ENCODE assay signal across 30 mouse cellular contexts in the genomic region with DNA sequence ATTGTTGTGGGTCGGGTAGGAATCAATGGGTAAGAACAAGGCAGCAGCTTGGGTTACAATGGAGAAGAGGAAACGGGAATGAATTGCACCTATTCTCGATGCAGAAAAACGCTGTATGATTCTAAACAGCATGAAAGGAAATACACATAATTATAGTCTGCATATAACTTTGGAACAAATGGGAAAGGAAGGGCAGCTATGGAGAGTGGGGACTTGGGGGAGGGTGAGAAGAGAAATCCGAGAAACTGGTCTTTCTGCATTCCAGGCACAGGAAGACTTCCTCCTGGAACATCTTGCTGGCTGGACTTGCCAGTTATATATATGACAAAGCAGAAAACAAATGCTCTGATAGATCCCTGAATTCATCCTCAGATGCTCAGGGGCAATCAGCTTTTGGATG.
A peak's percentile ranks its signal among the peaks of the same experiment; 100 is the strongest.
DNase-seq lines count a peak whose midpoint lies in the region; ATAC-seq and TF ChIP-seq lines count a peak whose summit lies in the region.
"Had no signal": no experiment of that assay in that cellular context is flagged by ENCODE, and none has a peak within 500 bp of the region (broad histone marks: within the 10 kb centered on the region; RNA-seq: fewer than 3 reads in every experiment).

No protein-coding gene starts in this region.

- intact Hi-C loops in left cerebral cortex, adult 2 months (cut with DNase I) = no loop called here
- intact Hi-C loops in left cerebral cortex, postnatal 36 days (cut with DNase I) = no loop called here

- no peaks in the 10 kb centered on the region for H3K4me1 ChIP-seq in embryonic facial prominence, embryonic 12.5 days
- H3K4me1 ChIP-seq in kidney, embryonic 14.5 days (ENCODE audit: control insufficient read depth, insufficient read depth, low read length) = no peaks in the 10 kb centered on the region
- H3K4me1 ChIP-seq: forebrain, embryonic 10.5 days; forebrain, embryonic 15.5 days; heart, embryonic 12.5 days; hindbrain, embryonic 13.5 days; liver, embryonic 15.5 days; lung, embryonic 15.5 days; midbrain, embryonic 10.5 days had no signal

- 39% methylated on average over 5 of the region's 5 CpGs for WGBS in embryonic facial prominence, embryonic 12.5 days
- WGBS in kidney, embryonic 14.5 days = 61% methylated on average over 5 of the region's 5 CpGs

- H3K36me3 ChIP-seq in embryonic facial prominence, embryonic 12.5 days = no peaks in the 10 kb centered on the region
- H3K36me3 ChIP-seq in kidney, embryonic 14.5 days (ENCODE audit: control insufficient read depth, insufficient read depth, low read length) = no peaks in the 10 kb centered on the region
- H3K36me3 ChIP-seq: forebrain, embryonic 10.5 days; forebrain, embryonic 15.5 days; heart, embryonic 12.5 days; hindbrain, embryonic 13.5 days; liver, embryonic 15.5 days; lung, embryonic 15.5 days; midbrain, embryonic 10.5 days had no signal

- H3K27ac ChIP-seq in left cerebral cortex, adult 2 months = peak overlapping the region; percentile 37
- no peak overlapping the region; the same call in 1 of the 2 replicates for H3K27ac ChIP-seq in embryonic facial prominence, embryonic 12.5 days
- no peak overlapping the region for H3K27ac ChIP-seq in kidney, embryonic 14.5 days (ENCODE audit: low read depth, low read length)
- H3K27ac ChIP-seq: forebrain, embryonic 10.5 days; forebrain, embryonic 15.5 days; heart, adult 2 months; hindbrain, embryonic 13.5 days; liver, embryonic 15.5 days; lung, embryonic 15.5 days; macrophage; midbrain, embryonic 10.5 days had no signal

- H3K9me3 ChIP-seq in embryonic facial prominence, embryonic 12.5 days = no peaks in the 10 kb centered on the region
- H3K9me3 ChIP-seq in kidney, embryonic 14.5 days (ENCODE audit: control insufficient read depth, low read length) = no peaks in the 10 kb centered on the region
- H3K9me3 ChIP-seq: forebrain, embryonic 15.5 days; liver, embryonic 15.5 days; lung, embryonic 15.5 days had no signal

- no peaks in the 10 kb centered on the region for H3K27me3 ChIP-seq in embryonic facial prominence, embryonic 12.5 days
- no peaks in the 10 kb centered on the region for H3K27me3 ChIP-seq in kidney, embryonic 14.5 days (ENCODE audit: control insufficient read depth, insufficient read depth, low read length)
- H3K27me3 ChIP-seq: forebrain, embryonic 15.5 days; heart, embryonic 12.5 days; hindbrain, embryonic 13.5 days; liver, embryonic 15.5 days; lung, embryonic 15.5 days had no signal

- H3K4me2 ChIP-seq in embryonic facial prominence, embryonic 12.5 days (replicated peaks) = no peak overlapping the region
- no peak overlapping the region for H3K4me2 ChIP-seq in kidney, embryonic 14.5 days (replicated peaks; ENCODE audit: low read depth, low read length)
- H3K4me2 ChIP-seq: forebrain, embryonic 15.5 days; heart, embryonic 12.5 days; hindbrain, embryonic 13.5 days; liver, embryonic 15.5 days; lung, embryonic 15.5 days had no signal

- no peak overlapping the region for H3K4me3 ChIP-seq in left cerebral cortex, adult 2 months
- no peak overlapping the region for H3K4me3 ChIP-seq in embryonic facial prominence, embryonic 12.5 days
- no peak overlapping the region for H3K4me3 ChIP-seq in kidney, embryonic 14.5 days (ENCODE audit: low read length)
- H3K4me3 ChIP-seq: forebrain, embryonic 10.5 days; forebrain, embryonic 15.5 days; heart, adult 2 months; heart, embryonic 12.5 days; hindbrain, embryonic 13.5 days; liver, embryonic 15.5 days; lung, embryonic 15.5 days; midbrain, embryonic 10.5 days had no signal

- TF ChIP-seq CTCF in left cerebral cortex, adult 2 months (IDR thresholded peaks at IDR 0.05) = no peak

- no peak overlapping the region for H3K9ac ChIP-seq in embryonic facial prominence, embryonic 12.5 days
- no peak overlapping the region for H3K9ac ChIP-seq in kidney, embryonic 14.5 days (ENCODE audit: low read depth, low read length)
- H3K9ac ChIP-seq: forebrain, embryonic 15.5 days; heart, embryonic 12.5 days; hindbrain, embryonic 13.5 days; liver, embryonic 15.5 days; lung, embryonic 15.5 days had no signal

- no peak for DNase-seq in left cerebral cortex, adult 2 months (ENCODE audit: extremely low spot score in 1 of 2, low spot score in 2 of 2)
- DNase-seq in left cerebral cortex, postnatal 36 days (ENCODE audit: low spot score in 2 of 2) = no peak
- DNase-seq in right cerebral cortex, adult 18-20 months = peak; percentile 17
- no peak for DNase-seq in right cerebral cortex, postnatal 10 days (ENCODE audit: low spot score in 2 of 2)
- no peak for DNase-seq in cerebellum, postnatal 25 days
- DNase-seq: adrenal gland, adult 8-10 months; cerebellum, adult 11 months; cerebellum, adult 9-10 months; heart, adult 2 months; heart, postnatal 4 days; kidney, adult 8-10 months; kidney, postnatal 10 days; layer of hippocampus, postnatal 36 days; liver; retina, postnatal 1 day; spleen, adult 18-20 months; thymus, adult 18-20 months; thymus, postnatal 25 days had no signal

- peak; percentile 60; the same call in 1 of the 2 replicates for ATAC-seq in embryonic facial prominence, embryonic 12.5 days (ENCODE audit: insufficient number of reproducible peaks, insufficient read depth, low FRiP score, low TSS enrichment)
- ATAC-seq in kidney, embryonic 14.5 days (ENCODE audit: low FRiP score, low TSS enrichment) = no peak
- ATAC-seq: CD4-positive, CD25-positive, alpha-beta regulatory T cell, adult 4 months; forebrain, embryonic 15.5 days; intestine, embryonic 16.5 days had no signal
